Mouse (Mus musculus) ES-Bruce4 (cell line): ENCODE results near the gene Nrxn1.

Experiments used
- CTCF ChIP-seq: IDR thresholded peaks from one replicate; pipeline ENCODE4 v1.8.1; 2011; ENCODE audit warnings: low read depth, low read length
- POLR2A ChIP-seq: IDR thresholded peaks from one replicate; pipeline ENCODE4 v1.8.1; 2011; ENCODE audit warnings: low read length; ENCODE audit not compliant: insufficient read depth

DNA sequence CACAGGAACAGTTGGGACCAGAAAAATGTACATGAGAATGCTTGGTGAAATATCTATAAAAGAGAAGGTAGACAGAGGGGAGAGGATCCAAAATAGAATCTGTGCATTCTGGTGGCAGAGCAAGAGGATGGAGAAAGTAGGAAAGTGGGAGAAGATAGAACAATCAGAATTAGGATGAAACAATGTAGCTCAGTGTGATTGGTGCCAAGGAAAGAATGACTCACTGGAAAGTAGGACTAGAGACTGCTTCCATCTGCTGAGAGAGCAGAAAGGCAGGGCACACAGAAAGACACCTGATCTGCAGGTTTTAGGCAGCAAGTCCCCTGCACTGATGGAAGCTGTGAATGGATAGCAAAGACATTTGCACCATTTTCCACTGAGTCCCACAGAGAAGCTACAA lies 657.0 kb downstream of the Nrxn1 start:
- TF ChIP-seq POLR2A (no peak), CTCF (no peak)
